Mouse (Mus musculus) hindbrain, embryonic 12.5 days (tissue): Measurements from ENCODE around the gene Impdh1. TPM values are rescaled to one million over a fixed set of nuclear protein-coding genes. Genes with fewer than 3 reads are reported as not detected.

ENCODE experiments used
- ATAC-seq: fragments of 200-750 bp; cut with Nextera tagmentation; 2 replicates; pipeline ENCODE4 v1.8.0; 2017; ENCODE audit warnings: moderate TSS enrichment; ENCODE audit not compliant: low FRiP score
- H3K27ac ChIP-seq: fragments of 300-500 bp; sonication (generic); 2 replicates; pipeline ENCODE4 v1.5.1; 2016; ENCODE audit warnings: mild to moderate bottlenecking
- H3K27me3 ChIP-seq: fragments of 300-500 bp; sonication (generic); 2 replicates; pipeline ENCODE4 v1.6.1; 2016; ENCODE audit warnings: mild to moderate bottlenecking
- H3K36me3 ChIP-seq: fragments of 300-500 bp; sonication (generic); 2 replicates; pipeline ENCODE4 v1.6.1; 2016; ENCODE audit warnings: mild to moderate bottlenecking
- H3K4me1 ChIP-seq: fragments of 300-500 bp; sonication (generic); 2 replicates; pipeline ENCODE4 v1.6.1; 2016
- H3K4me2 ChIP-seq: fragments of 300-500 bp; sonication (generic); replicated peaks from 2 replicates; pipeline ENCODE4 v1.6.1; 2016; ENCODE audit warnings: mild to moderate bottlenecking
- H3K4me3 ChIP-seq: fragments of 300-500 bp; sonication (generic); 2 replicates; pipeline ENCODE4 v1.5.1; 2016; ENCODE audit warnings: mild to moderate bottlenecking
- H3K9ac ChIP-seq: fragments of 300-500 bp; sonication (generic); 2 replicates; pipeline ENCODE4 v1.6.1; 2016; ENCODE audit warnings: mild to moderate bottlenecking, moderate library complexity
- H3K9me3 ChIP-seq: fragments of 300-500 bp; sonication (generic); replicated peaks from 2 replicates; pipeline ENCODE4 v1.6.1; 2016; ENCODE audit warnings: mild to moderate bottlenecking
- WGBS: fragments of 180-500 bp; shearing (Covaris S2); methylation state at CpG from one replicate; pipeline ENCODE4 v1.1.7; 2016; 5-methylcytosine and 5-hydroxymethylcytosine counted together
- polyA plus RNA-seq: library from polyadenylated mRNA; unstranded; fragments of >200 nt; fragmentation: Nextera tagmentation; extraction: Ambion mirVana; gene quantifications from 2 replicates; pipeline ENCODE4 v1.2.1, GENCODE M21; 2016

Impdh1 gene
- polyA plus RNA-seq, 1 experiment from 2014 or later = 49.9 TPM

DNA sequence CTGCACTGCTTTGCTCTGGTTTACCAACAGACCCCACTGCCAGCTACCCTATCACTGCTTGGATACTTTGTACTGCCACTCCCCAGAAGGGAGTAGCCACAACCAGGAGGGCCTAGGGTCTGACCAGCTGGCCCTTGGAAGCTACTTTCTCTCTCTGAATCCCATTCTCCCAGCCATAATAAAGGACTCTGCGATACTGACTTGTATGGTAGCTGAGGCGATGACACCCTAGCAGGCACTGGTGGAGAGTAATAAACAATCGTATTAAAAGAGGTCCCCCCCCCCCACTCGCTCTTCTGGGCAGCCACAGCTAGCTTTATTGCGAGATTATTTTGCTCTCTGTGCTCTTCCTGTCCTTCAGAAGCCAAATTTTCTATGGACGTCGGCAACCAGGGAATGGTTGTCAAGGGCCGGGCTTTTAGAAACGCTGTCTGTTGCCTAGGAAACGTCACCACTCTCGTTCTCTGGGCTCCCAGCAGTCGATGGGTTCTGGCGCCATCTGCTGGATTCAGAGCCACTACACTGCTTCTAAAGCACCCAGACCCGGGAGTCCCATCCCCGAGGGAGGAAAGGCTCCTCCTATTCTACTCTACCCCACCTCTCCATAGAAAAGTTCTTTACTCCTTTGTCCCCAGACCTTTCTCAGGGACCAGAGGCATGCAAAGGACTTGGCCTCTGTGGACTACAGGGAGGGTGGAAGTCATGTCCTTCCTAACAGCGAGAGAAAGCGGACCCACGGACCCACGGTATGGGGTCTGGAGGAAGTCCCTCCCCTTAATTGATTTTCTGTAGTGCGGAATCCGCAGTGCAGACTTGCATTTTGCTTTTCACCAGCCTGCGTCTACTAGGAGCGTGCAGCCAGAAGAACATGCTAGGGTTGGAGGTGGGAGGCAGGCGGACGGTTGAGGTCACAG, 17.6 kb downstream of the Impdh1 start:
- ATAC-seq = peak; percentile 83
- Histone ChIP-seq H3K4me1 (peaks cover 21% of the 10 kb centered on the region), H3K4me3 (peak overlapping the region; percentile 28), H3K36me3 (peaks cover 21% of the 10 kb centered on the region), H3K27me3 (peaks cover 23% of the 10 kb centered on the region), H3K9me3 (no peaks in the 10 kb centered on the region), H3K9ac (peak overlapping the region; percentile 42; the same call in 1 of the 2 replicates), H3K27ac (peak overlapping the region; percentile 44; the same call in 1 of the 2 replicates), H3K4me2 (peak overlapping the region; percentile 54)
- 10% methylated on average over 25 of the region's 25 CpGs for WGBS

DNA sequence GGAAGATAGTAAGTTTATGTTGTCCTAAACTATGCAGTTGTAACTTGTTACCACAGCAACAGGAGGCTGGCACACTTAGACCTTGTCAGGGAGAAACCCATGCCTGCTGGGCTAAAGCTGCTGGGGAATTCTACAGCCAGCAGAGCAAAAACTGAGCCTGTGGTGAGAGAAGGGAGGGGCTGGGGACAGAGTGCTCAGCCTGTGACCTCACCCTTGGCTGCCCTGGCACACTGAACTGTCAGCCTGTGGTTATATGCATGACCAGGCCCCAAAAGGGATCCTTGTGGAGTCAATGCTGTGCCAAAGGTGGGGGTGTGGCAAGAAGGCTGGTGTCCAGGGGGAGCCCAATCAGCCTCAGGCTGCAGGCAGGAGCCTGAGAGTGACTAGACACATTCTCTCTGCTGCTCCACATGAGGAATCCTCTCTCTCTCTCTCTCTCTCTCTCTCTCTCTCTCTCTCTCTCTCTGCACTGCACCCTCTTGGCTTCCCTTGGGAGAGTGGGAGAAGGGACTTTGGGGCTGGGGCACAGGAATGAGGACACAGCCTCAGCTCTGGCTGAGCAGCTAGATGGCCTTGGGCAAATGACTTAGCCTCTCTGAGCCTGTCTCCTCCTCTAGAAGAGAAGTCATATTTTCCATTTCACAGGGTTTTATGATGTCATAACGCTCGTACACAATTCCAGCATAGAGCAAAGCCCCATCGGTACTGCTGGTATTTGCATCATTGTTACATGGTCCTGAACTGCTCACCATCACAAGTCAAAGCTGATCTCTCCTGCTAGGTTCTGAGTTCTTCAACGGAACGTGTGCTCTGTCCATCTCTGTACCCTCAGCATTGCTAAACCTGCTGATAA, 20.1 kb downstream of the Impdh1 start:
- no peak for ATAC-seq
- no peak overlapping the region for H3K4me2 ChIP-seq
- peaks cover 23% of the 10 kb centered on the region for H3K27me3 ChIP-seq
- H3K36me3 ChIP-seq = peaks cover 8% of the 10 kb centered on the region; the same call in 1 of the 2 replicates
- peaks cover 21% of the 10 kb centered on the region for H3K4me1 ChIP-seq
- H3K9me3 ChIP-seq = no peaks in the 10 kb centered on the region
- no peak overlapping the region for H3K9ac ChIP-seq
- no peak overlapping the region for H3K4me3 ChIP-seq
- 83% methylated on average over 5 of the region's 5 CpGs for WGBS
- H3K27ac ChIP-seq = no peak overlapping the region

DNA sequence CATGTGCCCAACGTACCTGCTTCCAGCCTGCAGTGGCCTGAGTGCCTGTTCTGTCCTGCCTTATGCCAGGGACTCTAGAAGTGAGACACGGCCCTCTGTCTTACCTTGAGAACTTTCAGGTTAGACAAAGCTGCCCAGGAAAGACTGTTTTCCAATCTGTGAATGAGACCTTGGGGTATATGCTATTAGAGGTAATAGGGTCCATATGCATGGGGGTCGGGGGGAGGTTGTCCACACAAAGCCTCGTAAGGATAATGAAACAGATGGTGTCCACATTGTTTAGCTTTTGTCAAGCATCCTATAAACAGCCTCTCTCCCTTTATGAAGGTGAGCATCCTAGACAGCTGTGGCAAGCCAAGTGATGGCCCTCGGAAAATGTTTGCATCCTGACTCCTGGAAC, 21.0 kb downstream of the Impdh1 start:
- Histone ChIP-seq H3K9ac (no peak overlapping the region), H3K27me3 (peaks cover 23% of the 10 kb centered on the region), H3K27ac (no peak overlapping the region), H3K4me2 (no peak overlapping the region), H3K4me3 (no peak overlapping the region), H3K9me3 (no peaks in the 10 kb centered on the region), H3K36me3 (no peaks in the 10 kb centered on the region), H3K4me1 (peaks cover 21% of the 10 kb centered on the region)
- ATAC-seq = no peak
- 74% methylated on average over 5 of the region's 5 CpGs for WGBS

DNA sequence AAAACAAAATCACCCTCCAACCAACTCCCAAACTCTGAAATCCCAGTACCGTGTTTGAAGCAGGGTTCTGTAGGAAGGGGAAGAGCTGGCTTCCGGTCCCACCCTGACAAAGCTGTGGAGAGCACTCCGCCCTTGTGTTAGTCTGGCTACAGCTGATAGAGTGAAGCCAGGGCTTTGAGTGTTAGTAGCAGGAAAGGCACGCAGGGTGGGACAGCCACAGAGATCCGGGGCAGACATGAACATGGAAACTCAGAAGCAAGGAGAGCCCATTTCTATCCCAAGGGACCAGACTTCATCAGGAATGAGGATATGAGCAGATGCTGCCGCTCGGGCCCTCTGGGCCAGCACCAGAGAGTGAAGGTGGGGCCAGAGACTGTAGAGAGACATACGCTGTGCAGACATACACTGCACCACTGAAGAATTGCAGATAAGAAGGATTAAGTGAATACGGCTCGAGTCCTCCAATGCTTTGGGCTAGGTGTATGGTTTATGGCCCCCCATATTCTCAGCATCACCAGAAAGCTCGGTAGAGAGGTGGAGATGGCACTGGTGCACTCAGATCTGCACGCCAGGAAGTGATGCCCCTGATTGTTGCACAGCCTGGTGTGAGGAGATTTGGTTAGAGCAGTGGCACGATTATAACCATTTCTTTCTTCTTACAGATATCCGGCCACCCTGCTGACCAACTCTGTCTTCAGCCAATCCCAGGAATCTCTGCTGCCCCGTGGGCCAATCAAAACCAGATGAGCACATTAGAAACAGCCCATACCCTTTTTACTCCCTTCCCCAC, 22.0 kb downstream of the Impdh1 start:
- no peaks in the 10 kb centered on the region for H3K9me3 ChIP-seq
- H3K4me2 ChIP-seq = no peak overlapping the region
- H3K4me3 ChIP-seq = no peak overlapping the region
- no peak overlapping the region for H3K9ac ChIP-seq
- WGBS = 69% methylated on average over 15 of the region's 15 CpGs
- peaks cover 15% of the 10 kb centered on the region for H3K27me3 ChIP-seq
- H3K4me1 ChIP-seq = peaks cover 18% of the 10 kb centered on the region
- ATAC-seq = no peak
- H3K36me3 ChIP-seq = no peaks in the 10 kb centered on the region
- no peak overlapping the region for H3K27ac ChIP-seq

DNA sequence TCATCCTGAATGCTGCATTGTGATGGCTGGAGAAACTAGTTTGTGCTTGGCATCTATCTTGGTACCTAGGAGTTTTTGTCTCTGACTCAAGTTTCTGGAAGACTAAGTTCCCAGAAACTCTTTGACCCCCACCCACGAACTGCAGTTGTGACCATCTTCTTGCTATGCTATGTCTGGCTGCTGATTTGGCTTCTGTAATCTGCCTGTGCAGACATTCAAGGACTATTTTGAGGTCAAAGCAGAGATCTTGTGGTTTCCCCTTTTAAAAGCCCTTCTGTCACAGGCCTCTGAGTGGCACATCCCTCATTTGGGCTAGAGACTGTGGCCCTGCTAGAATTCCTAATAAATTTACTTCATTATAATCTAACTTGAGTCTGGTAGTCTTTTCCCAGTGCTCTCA, 28.2 kb downstream of the Impdh1 start:
- Histone ChIP-seq H3K27ac (no peak overlapping the region), H3K4me2 (no peak overlapping the region), H3K36me3 (no peaks in the 10 kb centered on the region), H3K9ac (no peak overlapping the region), H3K4me1 (no peaks in the 10 kb centered on the region), H3K27me3 (no peaks in the 10 kb centered on the region), H3K9me3 (no peaks in the 10 kb centered on the region), H3K4me3 (no peak overlapping the region)
- no peak for ATAC-seq
- 75% methylated on average over 1 of the region's 1 CpGs for WGBS

DNA sequence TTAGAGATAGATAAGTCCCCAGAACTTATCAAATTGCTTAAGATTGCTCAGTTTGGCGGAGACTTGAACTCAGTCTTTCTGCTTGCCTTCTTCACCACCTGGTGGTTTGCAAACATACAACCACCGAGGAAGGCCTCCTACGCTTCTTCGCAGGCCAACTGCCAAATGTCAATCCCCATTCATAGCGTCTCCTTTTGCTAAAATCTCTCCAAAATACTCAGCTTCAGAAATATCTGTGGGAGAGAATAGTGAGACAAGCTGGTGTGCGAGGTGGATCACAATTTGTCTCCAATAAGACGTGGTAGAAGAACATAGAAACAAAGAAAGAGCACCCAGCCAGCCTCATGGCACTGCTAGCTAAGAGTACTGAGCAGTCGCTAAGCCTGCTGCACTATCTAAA, 36.3 kb downstream of the Impdh1 start:
- Histone ChIP-seq H3K4me1 (peaks cover 15% of the 10 kb centered on the region), H3K36me3 (no peaks in the 10 kb centered on the region), H3K4me3 (peak overlapping the region; percentile 56), H3K9ac (peak overlapping the region; percentile 81; the same call in 1 of the 2 replicates), H3K27ac (no peak overlapping the region), H3K9me3 (no peaks in the 10 kb centered on the region), H3K27me3 (peaks cover 61% of the 10 kb centered on the region), H3K4me2 (peak overlapping the region; percentile 90)
- no peak for ATAC-seq
- 50% methylated on average over 8 of the region's 8 CpGs for WGBS

DNA sequence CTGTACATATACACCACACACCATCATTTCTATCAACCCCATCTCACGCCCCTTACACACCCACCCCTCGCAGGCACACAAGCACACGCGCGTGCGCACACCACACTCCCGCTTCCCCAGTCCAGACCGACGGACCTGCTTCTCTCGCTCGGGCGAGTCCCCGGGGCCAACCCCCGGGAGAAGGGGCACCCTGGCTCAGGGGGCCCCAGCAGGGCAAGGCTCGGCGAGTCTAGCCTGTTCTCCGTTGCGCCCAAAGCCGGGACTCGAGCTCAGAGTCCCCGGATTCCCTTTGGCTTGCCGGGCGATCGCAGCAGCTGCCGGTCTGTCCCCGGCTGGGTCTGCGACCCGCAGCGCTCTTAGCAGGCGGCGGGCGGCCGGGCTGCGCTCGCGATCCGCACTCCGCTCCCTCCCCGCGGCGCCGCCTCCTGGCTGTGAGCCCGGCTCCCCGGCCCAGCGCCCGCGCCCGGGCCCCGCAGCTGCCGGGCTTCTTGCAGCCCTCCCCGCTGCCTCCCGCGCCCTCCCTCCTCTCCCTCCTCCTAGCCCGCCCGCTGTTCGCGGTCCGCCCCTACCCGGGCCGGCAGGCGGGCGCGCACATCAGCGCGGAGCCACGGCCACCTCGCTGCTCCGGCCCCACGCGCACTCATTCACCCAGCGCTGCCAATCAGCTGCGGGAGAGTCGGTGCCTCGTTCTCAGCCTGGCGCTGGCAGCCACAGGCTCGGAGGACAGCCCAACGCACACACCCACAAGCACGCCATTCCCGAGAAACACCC, 37.1 kb downstream of the Impdh1 start, which contains the start of gene Prrt4:
Gene Prrt4, minus strand, starts transcription at position 697 of the 771 bp plus-strand sequence.
- Histone ChIP-seq H3K9ac (peak within 1 kb of the TSS; percentile 81), H3K4me1 (peaks cover 15% of the 10 kb centered on the region), H3K4me2 (peak within 1 kb of the TSS; percentile 90), H3K27ac (peak within 1 kb of the TSS; percentile 82), H3K4me3 (peak within 1 kb of the TSS; percentile 56), H3K9me3 (no peaks in the 10 kb centered on the region), H3K36me3 (no peaks in the 10 kb centered on the region), H3K27me3 (peaks cover 62% of the 10 kb centered on the region)
- peak; percentile 87 for ATAC-seq
- 1% methylated on average over 74 of the region's 79 CpGs for WGBS

GRCm38 (mm10) chr6:29177901-29178879, 38.0 kb downstream of the Impdh1 start:
- H3K36me3 ChIP-seq = no peaks in the 10 kb centered on the region
- peak overlapping the region; percentile 90 for H3K4me2 ChIP-seq
- peak overlapping the region; percentile 82; the same call in 1 of the 2 replicates for H3K27ac ChIP-seq
- H3K27me3 ChIP-seq = peaks cover 71% of the 10 kb centered on the region
- ATAC-seq = peak; percentile 70
- WGBS = 11% methylated on average over 15 of the region's 17 CpGs
- H3K4me3 ChIP-seq = peak overlapping the region; percentile 56
- H3K4me1 ChIP-seq = peaks cover 15% of the 10 kb centered on the region
- peak overlapping the region; percentile 81 for H3K9ac ChIP-seq
- H3K9me3 ChIP-seq = no peaks in the 10 kb centered on the region

GRCm38 (mm10) chr6:29175113-29175512, 41.1 kb downstream of the Impdh1 start:
- 78% methylated on average over 3 of the region's 3 CpGs for WGBS
- no peak overlapping the region for H3K4me3 ChIP-seq
- H3K27ac ChIP-seq = no peak overlapping the region
- peaks cover 79% of the 10 kb centered on the region for H3K27me3 ChIP-seq
- no peak overlapping the region for H3K4me2 ChIP-seq
- no peak overlapping the region for H3K9ac ChIP-seq
- no peaks in the 10 kb centered on the region for H3K36me3 ChIP-seq
- no peaks in the 10 kb centered on the region for H3K9me3 ChIP-seq
- H3K4me1 ChIP-seq = peaks cover 29% of the 10 kb centered on the region
- no peak for ATAC-seq

DNA sequence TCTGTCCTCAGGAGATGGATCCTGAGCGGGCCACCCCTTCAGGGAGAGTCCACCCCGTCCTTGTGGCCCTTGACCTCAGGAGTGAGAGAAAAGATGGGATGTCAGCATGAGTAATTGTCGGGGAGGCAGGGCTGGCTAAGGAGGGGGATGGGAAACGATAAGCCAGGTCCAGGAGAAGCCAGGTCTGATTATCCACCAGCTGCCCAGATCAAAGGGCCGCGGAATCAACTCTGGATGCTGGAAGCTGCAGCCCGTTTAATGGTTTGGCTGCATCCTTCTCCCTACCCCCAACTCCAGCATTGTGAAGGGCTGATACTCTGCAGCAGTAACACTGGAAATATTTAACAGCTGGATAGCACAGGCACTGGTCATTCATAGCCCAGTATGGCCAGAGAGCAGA, 41.8 kb downstream of the Impdh1 start:
- Histone ChIP-seq H3K27me3 (peaks cover 83% of the 10 kb centered on the region), H3K36me3 (no peaks in the 10 kb centered on the region)

More for the DNA sequence above, 41.8 kb downstream of the Impdh1 start:
- H3K4me3 ChIP-seq = no peak overlapping the region
- ATAC-seq = no peak
- peaks cover 33% of the 10 kb centered on the region for H3K4me1 ChIP-seq
- H3K27ac ChIP-seq = no peak overlapping the region
- WGBS = 18% methylated on average over 7 of the region's 7 CpGs
- H3K4me2 ChIP-seq = no peak overlapping the region
- H3K9me3 ChIP-seq = no peaks in the 10 kb centered on the region
- no peak overlapping the region for H3K9ac ChIP-seq
